Mouse (Mus musculus) cortical plate, adult 2 months (tissue): ENCODE data around the gene Mmp8.

ENCODE experiments used
- CTCF ChIP-seq: fragments of 200-500 bp; IDR thresholded peaks from 2 replicates; pipeline ENCODE4 v1.5.1; 2011; ENCODE audit warnings: mild to moderate bottlenecking, control low read depth, low read length; ENCODE audit not compliant: insufficient read depth; ENCODE audit errors: extremely low read depth
- POLR2A ChIP-seq: fragments of 200-500 bp; IDR thresholded peaks from 2 replicates; pipeline ENCODE4 v1.6.1; 2011; ENCODE audit warnings: mild to moderate bottlenecking, low read length, control low read depth; ENCODE audit not compliant: insufficient read depth; ENCODE audit errors: extremely low read depth

DNA sequence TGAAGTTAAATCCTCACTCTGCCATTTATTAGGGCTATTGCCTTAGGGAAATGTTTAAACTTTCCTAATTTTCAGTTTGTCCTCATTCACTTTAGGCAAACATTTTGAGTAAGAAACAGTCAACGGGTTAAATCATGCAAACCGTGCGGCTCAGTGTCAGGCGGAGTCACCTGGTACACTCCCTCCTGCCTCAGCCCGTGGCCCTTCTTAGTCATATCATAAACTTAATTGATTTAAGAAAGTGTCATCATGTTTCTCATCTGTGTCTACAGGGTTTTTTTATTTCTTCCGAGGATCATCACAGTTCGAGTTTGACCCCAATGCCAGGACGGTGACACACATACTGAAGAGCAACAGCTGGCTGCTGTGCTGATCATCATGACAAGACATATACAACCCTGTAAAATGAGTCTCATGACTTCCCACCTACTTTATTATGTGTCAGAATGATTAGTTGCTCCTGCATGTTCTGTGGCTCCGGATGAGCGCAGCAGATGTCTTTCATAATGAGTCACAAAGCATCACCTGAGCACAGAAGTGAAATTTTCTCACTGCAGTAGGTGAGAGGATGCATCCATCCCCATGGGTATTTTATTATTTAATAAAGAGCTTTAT lies 48.5 kb upstream of the Mmp8 start:
- TF ChIP-seq POLR2A (no peak), CTCF (no peak)
